Mouse (Mus musculus) MEL (cell line): ENCODE results near the gene Rnf169. TPM values are rescaled to one million over a fixed set of nuclear protein-coding genes. Genes with fewer than 3 reads are reported as not detected.

Source experiments
- DNase-seq: peaks from one replicate; pipeline ENCODE4 v3.0.0; 2011; ENCODE audit warnings: low read depth, low spot score
- H3K27ac ChIP-seq: 2 replicates; pipeline ENCODE4 v1.5.1; 2012; ENCODE audit warnings: low read depth, mild to moderate bottlenecking, control low read depth, low read length, moderate library complexity; ENCODE audit not compliant: control insufficient read depth
- H3K27me3 ChIP-seq, 2 experiments: fragments of 150-350 bp in 1 of 2; sonication (generic) in 1 of 2; 2 replicates each; pipeline ENCODE4 v1.6.1; 2012; ENCODE audit warnings: low read length in 2 of 2, mild to moderate bottlenecking in 2 of 2, improper control_type of control experiment in 1 of 2, moderate library complexity in 1 of 2; ENCODE audit not compliant: insufficient read depth in 2 of 2, control insufficient read depth in 1 of 2
- H3K36me3 ChIP-seq, 2 experiments: 2 replicates each; pipeline ENCODE4 v1.6.1; 2012 to 2014; ENCODE audit warnings: low read length in 2 of 2, improper control_type of control experiment in 1 of 2, inconsistent platforms in 1 of 2, mild to moderate bottlenecking in 1 of 2; ENCODE audit not compliant: insufficient read depth in 2 of 2, control insufficient read depth in 1 of 2
- H3K4me1 ChIP-seq, 2 experiments: fragments of 150-350 bp in 1 of 2; sonication (generic) in 1 of 2; 2 replicates each; pipeline ENCODE4 v1.6.1; 2012; ENCODE audit warnings: low read length in 2 of 2, improper control_type of control experiment in 1 of 2, mild to moderate bottlenecking in 1 of 2; ENCODE audit not compliant: insufficient read depth in 2 of 2, control insufficient read depth in 1 of 2
- H3K4me3 ChIP-seq, 2 experiments: fragments of 150-350 bp in 1 of 2; sonication (generic) in 1 of 2; 2 replicates each; pipeline ENCODE4 v1.5.1; 2012; ENCODE audit warnings: low read depth in 2 of 2, low read length in 2 of 2, mild to moderate bottlenecking in 2 of 2, moderate library complexity in 2 of 2, control low read depth in 1 of 2, improper control_type of control experiment in 1 of 2; ENCODE audit not compliant: control insufficient read depth in 1 of 2, insufficient read depth in 1 of 2
- H3K79me2 ChIP-seq: 2 replicates; pipeline ENCODE4 v1.6.1; 2012; ENCODE audit warnings: mild to moderate bottlenecking, low read length, moderate library complexity; ENCODE audit not compliant: control insufficient read depth, poor library complexity, insufficient read depth
- H3K9ac ChIP-seq: 2 replicates; pipeline ENCODE4 v1.6.1; 2012; ENCODE audit warnings: low read depth, mild to moderate bottlenecking, control low read depth, low read length, moderate library complexity; ENCODE audit not compliant: control insufficient read depth, poor library complexity, severe bottlenecking
- H3K9me3 ChIP-seq: fragments of 150-350 bp; sonication (generic); replicated peaks from 2 replicates; pipeline ENCODE4 v1.6.1; 2012; ENCODE audit warnings: mild to moderate bottlenecking, low read length, improper control_type of control experiment, moderate library complexity; ENCODE audit not compliant: insufficient read depth
- CHD2 ChIP-seq: IDR thresholded peaks from 2 replicates; pipeline ENCODE4 v1.6.1; 2011; ENCODE audit warnings: low read length, improper control_type of control experiment
- CTCF ChIP-seq, 3 experiments: IDR thresholded peaks in 2 of 3; conservative IDR thresholded peaks in 1 of 3; 2 replicates each; pipeline ENCODE4 v1.5.1; 2011 to 2012; ENCODE audit warnings: low read length in 3 of 3, low read depth in 2 of 3, mild to moderate bottlenecking in 2 of 3, improper control_type of control experiment in 1 of 3, inconsistent platforms in 1 of 3, mixed read lengths in 1 of 3, moderate library complexity in 1 of 3; ENCODE audit not compliant: control insufficient read depth in 1 of 3, insufficient read depth in 1 of 3, poor library complexity in 1 of 3, severe bottlenecking in 1 of 3
- E2F4 ChIP-seq: IDR thresholded peaks from 2 replicates; pipeline ENCODE4 v1.6.1; 2011; ENCODE audit warnings: low read depth, low read length, improper control_type of control experiment, borderline replicate concordance
- ELF1 ChIP-seq: IDR thresholded peaks from 2 replicates; pipeline ENCODE4 v1.6.1; 2014; ENCODE audit warnings: low read depth, mild to moderate bottlenecking, inconsistent platforms, low read length, improper control_type of control experiment, moderate library complexity
- EP300 ChIP-seq, 2 experiments: IDR thresholded peaks; 2 replicates each; pipeline ENCODE4 v1.6.1; 2011; ENCODE audit warnings: improper control_type of control experiment in 2 of 2, low read length in 2 of 2, low read depth in 1 of 2, mild to moderate bottlenecking in 1 of 2
- GABPA ChIP-seq: IDR thresholded peaks from 2 replicates; pipeline ENCODE4 v1.6.1; 2012; ENCODE audit warnings: low read depth, mild to moderate bottlenecking, inconsistent platforms, low read length, improper control_type of control experiment, moderate library complexity
- GATA1 ChIP-seq: IDR thresholded peaks from 2 replicates; pipeline ENCODE4 v1.6.1; 2011; ENCODE audit warnings: low read depth, low read length, improper control_type of control experiment
- HCFC1 ChIP-seq: IDR thresholded peaks from 2 replicates; pipeline ENCODE4 v1.6.1; 2012; ENCODE audit warnings: low read depth, mild to moderate bottlenecking, inconsistent platforms, low read length, improper control_type of control experiment, moderate library complexity
- MAFK ChIP-seq: IDR thresholded peaks from 2 replicates; pipeline ENCODE4 v1.6.1; 2011; ENCODE audit warnings: low read depth, mild to moderate bottlenecking, low read length, improper control_type of control experiment, borderline replicate concordance
- MAZ ChIP-seq: IDR thresholded peaks from 2 replicates; pipeline ENCODE4 v1.6.1; 2012; ENCODE audit warnings: low read depth, mild to moderate bottlenecking, inconsistent platforms, low read length, improper control_type of control experiment
- MXI1 ChIP-seq: IDR thresholded peaks from 2 replicates; pipeline ENCODE4 v1.6.1; 2011; ENCODE audit warnings: mild to moderate bottlenecking, low read depth, low read length, improper control_type of control experiment
- NELFE ChIP-seq: IDR thresholded peaks from 2 replicates; pipeline ENCODE4 v1.6.1; 2011; ENCODE audit warnings: low read depth, low read length, improper control_type of control experiment
- NRF1 ChIP-seq: IDR thresholded peaks from 2 replicates; pipeline ENCODE4 v1.6.1; 2014; ENCODE audit warnings: low read depth, mild to moderate bottlenecking, inconsistent platforms, low read length, improper control_type of control experiment, moderate library complexity; ENCODE audit not compliant: poor library complexity, insufficient read depth, severe bottlenecking
- POLR2A ChIP-seq, 2 experiments: IDR thresholded peaks; 2 replicates each; pipeline ENCODE4 v1.6.1; 2011 to 2012; ENCODE audit warnings: low read length in 2 of 2, mild to moderate bottlenecking in 2 of 2, control low read depth in 1 of 2, improper control_type of control experiment in 1 of 2, low read depth in 1 of 2, moderate library complexity in 1 of 2; ENCODE audit not compliant: control insufficient read depth in 1 of 2, insufficient read depth in 1 of 2, poor library complexity in 1 of 2
- POLR2AphosphoS2 ChIP-seq: IDR thresholded peaks from 2 replicates; pipeline ENCODE4 v1.6.1; 2011; ENCODE audit warnings: low read length, improper control_type of control experiment
- SIN3A ChIP-seq: IDR thresholded peaks from 2 replicates; pipeline ENCODE4 v1.6.1; 2012; ENCODE audit warnings: low read length, improper control_type of control experiment, inconsistent platforms
- TAL1 ChIP-seq: IDR thresholded peaks from 2 replicates; pipeline ENCODE4 v1.6.1; 2012; ENCODE audit warnings: mild to moderate bottlenecking, inconsistent platforms, low read length, moderate library complexity, mixed read lengths
- TBP ChIP-seq: IDR thresholded peaks from 2 replicates; pipeline ENCODE4 v1.8.0; 2011; ENCODE audit warnings: low read depth, low read length, improper control_type of control experiment
- TCF12 ChIP-seq: IDR thresholded peaks from 2 replicates; pipeline ENCODE4 v1.6.1; 2014; ENCODE audit warnings: low read depth, mild to moderate bottlenecking, inconsistent platforms, low read length, improper control_type of control experiment, moderate library complexity
- USF2 ChIP-seq, 2 experiments: IDR thresholded peaks; 2 replicates each; pipeline ENCODE4 v1.6.1; 2011 to 2012; ENCODE audit warnings: improper control_type of control experiment in 2 of 2, low read length in 2 of 2, borderline replicate concordance in 1 of 2, inconsistent platforms in 1 of 2, low read depth in 1 of 2, mild to moderate bottlenecking in 1 of 2; ENCODE audit not compliant: insufficient read depth in 1 of 2
- ZMIZ1 ChIP-seq: IDR thresholded peaks from 2 replicates; pipeline ENCODE4 v1.6.1; 2012; ENCODE audit warnings: low read depth, mild to moderate bottlenecking, inconsistent platforms, low read length, improper control_type of control experiment, moderate library complexity
- ZNF384 ChIP-seq: IDR thresholded peaks from 2 replicates; pipeline ENCODE4 v1.6.1; 2012; ENCODE audit warnings: low read depth, mild to moderate bottlenecking, inconsistent platforms, low read length, improper control_type of control experiment
- polyA plus RNA-seq, 2 experiments: library from polyadenylated mRNA; stranded (reverse) in 1 of 2; unstranded in 1 of 2; fragments of >175 nt in 1 of 2; fragments of >200 nt in 1 of 2; gene quantifications; 2 replicates each; pipeline versions ENCODE4 v1.2.1 to v1.2.4; 2012; ENCODE audit warnings: low replicate concordance in 2 of 2, low read depth in 1 of 2; ENCODE audit not compliant: insufficient read length in 2 of 2, insufficient read depth in 1 of 2, missing spikeins in 1 of 2
- total RNA-seq: library from RNA; depleted of rRNA; stranded (reverse); fragments of 300-350 nt; gene quantifications from 2 replicates; pipeline ENCODE4 v1.2.3, GENCODE M21; 2012

Rnf169 gene
- total and polyA plus RNA-seq, 3 experiments, result 6.2 to 7.2 TPM; not detected in 1

DNA sequence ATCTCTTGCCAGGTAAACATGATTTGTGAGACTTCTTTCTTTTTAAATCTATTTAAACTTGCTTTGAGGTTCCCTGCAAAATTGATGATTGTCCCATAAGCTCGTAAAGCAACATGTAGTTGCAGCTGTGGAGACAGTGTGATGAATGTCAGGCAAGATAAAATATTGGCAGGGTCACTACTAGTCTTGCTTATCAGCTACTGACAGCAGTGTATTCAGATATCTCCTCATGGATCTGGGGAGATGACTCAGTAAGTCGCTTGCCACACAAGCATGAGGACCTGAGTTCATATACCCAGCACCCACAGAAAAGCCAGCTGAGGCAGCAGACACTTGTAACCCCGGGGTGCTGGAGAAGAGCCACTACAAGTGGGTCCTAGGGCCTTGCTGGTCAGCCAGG lies 72.8 kb downstream of the Rnf169 start (continued):
- no peak for TF ChIP-seq MAFK
- peak; percentile 72 for TF ChIP-seq SIN3A
- peak; percentile 97 for TF ChIP-seq TCF12
- no peak for TF ChIP-seq ELF1
- TF ChIP-seq HCFC1, result peak; percentile 38; the same call in 1 of the 2 replicates
- TF ChIP-seq USF2 (IDR thresholded peaks at IDR 0.05; ENCODE audit: borderline replicate concordance in 1 of 2, insufficient read depth in 1 of 2, low read depth in 1 of 2, low read length in 2 of 2), result no peak
- no peak for TF ChIP-seq NRF1
- no peak for TF ChIP-seq CHD2
- no peak for TF ChIP-seq MAZ
- no peak for TF ChIP-seq MXI1
- no peak for TF ChIP-seq POLR2A (IDR thresholded peaks at IDR 0.05; ENCODE audit: control insufficient read depth in 1 of 2, insufficient read depth in 1 of 2, low read depth in 1 of 2, low read length in 2 of 2, poor library complexity in 1 of 2)
- no peak for TF ChIP-seq TBP
- TF ChIP-seq GATA1, result peak; percentile 93
- TF ChIP-seq NELFE, result no peak
- TF ChIP-seq TAL1, result peak; percentile 78
- TF ChIP-seq EP300 (IDR thresholded peaks at IDR 0.05; ENCODE audit: low read depth in 1 of 2, low read length in 2 of 2), result peak; percentile 88
- no peak for TF ChIP-seq POLR2AphosphoS2
- TF ChIP-seq ZMIZ1, result no peak
- TF ChIP-seq GABPA, result no peak
- TF ChIP-seq ZNF384, result no peak
- no peak for TF ChIP-seq E2F4
- no peak for TF ChIP-seq CTCF (IDR thresholded peaks at IDR 0.05 in 2 of 3, conservative IDR thresholded peaks at IDR 0.05 in 1 of 3; ENCODE audit: control insufficient read depth in 1 of 3, insufficient read depth in 1 of 3, low read depth in 2 of 3, low read length in 3 of 3, poor library complexity in 1 of 3, severe bottlenecking in 1 of 3)
- TF ChIP-seq, all 39 proteins: peak for 12

- Histone ChIP-seq H3K27ac (peak overlapping the region; percentile 27), H3K79me2 (no peaks in the 10 kb centered on the region), H3K9ac (no peak overlapping the region), H3K4me3 (no peak overlapping the region), H3K27me3 (no peaks in the 10 kb centered on the region), H3K36me3 (peaks cover 0 to 37% of the 10 kb centered on the region in 2 experiments; a peak in 2 of 4 replicates), H3K9me3 (no peaks in the 10 kb centered on the region), H3K4me1 (peaks cover 15 to 41% of the 10 kb centered on the region in 2 experiments)
- peak; percentile 41 for DNase-seq
- TF ChIP-seq TCF12 (0 out of 2 replicates have a peak, but pooled peaks have one; percentile 18), GABPA (no peak), ZMIZ1 (no peak), ZNF384 (peak; percentile 57)
Measured at GRCm38 (mm10) chr7:99906346-99906745, 73.9 kb downstream of the Rnf169 start.
